Mouse (Mus musculus) neural tube, embryonic 10.5 days (tissue): ENCODE measurements around the gene Tmod2.
A peak's percentile ranks its signal among the peaks of the same experiment; 100 is the strongest.

Source experiments
- DNase-seq: peaks from one replicate; pipeline ENCODE4 v3.0.0-alpha.2; 2017; ENCODE audit warnings: low spot score; ENCODE audit errors: extremely low spot score

The Tmod2 gene

DNA sequence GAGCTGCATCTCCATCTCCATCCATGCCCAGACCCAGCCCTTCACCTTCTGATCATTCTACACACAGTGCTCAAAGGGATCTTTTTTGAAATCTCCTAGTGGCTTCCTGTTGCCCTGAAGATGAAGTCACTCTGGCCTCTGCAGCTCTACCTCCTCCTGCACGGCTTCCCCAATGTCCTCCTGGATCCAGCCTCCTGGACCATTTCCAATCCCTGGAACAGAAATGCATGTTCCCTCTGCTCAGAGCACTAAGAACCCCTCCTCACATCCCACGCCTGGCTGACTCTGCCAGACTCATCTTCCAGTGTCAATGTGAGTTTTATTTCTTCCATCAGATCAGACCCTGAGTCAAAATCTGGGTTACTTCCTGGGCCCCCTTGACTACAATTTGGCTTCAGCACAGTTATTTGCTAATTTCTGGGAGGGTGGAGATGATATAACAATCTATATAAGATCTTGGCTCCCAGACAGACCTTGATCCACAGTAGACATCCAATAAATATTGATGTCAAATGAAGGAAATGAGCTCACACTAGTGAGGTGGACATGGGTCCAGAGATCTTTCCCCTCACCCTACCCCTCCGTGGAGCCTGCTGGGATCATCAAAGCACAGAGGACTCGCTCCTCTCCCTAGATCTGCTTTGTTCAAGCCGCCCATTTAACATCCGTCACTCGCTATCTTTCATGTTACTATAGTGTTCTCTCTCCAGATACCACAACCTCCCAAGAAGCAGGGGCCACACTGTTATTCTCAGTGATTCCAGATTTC is 10.8 kb downstream of the Tmod2 start:
- no peak for DNase-seq

DNA sequence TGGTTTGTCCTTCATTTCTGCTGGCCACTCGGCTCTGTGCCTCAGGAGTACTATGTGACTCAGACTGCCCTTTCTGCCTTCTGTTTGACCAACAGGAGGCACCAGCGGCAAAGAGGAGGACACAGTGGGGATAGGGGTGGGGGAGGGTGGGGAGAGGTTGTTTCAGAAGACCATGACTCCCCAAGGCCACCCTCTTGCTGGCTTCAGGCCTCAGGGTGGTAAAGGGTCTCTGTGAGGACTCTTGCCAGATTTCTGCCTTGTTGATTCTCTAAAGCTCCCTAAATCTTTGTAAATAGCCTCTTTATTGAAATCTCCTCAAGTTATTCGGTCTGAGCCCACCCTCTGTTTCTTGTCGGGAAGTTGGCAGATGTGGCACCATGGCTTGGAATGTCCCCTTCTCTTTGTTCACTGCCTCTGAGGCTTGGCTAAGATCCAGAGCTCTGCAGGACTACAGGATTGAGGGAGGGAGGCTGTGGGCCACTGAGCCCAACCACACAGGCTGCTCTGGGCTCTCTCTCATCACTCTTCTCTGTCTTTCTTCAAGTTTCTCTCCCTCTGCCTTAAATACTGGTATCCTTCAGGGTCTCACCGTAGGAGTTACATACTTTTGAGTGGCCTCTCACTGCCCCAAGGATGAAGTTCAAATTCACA is 11.8 kb downstream of the Tmod2 start:
- DNase-seq = no peak

DNA sequence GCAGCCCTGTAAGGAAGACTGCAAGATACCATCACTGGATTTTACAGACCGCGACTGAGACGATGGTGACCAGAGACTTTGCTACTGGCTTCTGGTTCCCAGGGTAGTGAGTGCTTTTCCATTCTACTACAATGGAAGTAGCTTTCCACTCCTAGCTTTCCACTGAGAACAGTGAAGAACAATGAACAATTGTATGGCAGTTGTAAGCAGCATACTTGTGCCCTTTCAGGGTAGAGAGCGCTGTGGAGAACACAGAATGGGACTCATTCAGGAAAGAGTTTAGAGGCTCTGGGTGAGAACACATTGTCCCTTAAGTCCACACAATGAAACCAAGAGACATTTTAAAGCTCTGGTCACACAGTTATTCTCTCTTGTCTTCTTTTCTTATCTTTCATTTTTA is 13.5 kb downstream of the Tmod2 start:
- no peak for DNase-seq

DNA sequence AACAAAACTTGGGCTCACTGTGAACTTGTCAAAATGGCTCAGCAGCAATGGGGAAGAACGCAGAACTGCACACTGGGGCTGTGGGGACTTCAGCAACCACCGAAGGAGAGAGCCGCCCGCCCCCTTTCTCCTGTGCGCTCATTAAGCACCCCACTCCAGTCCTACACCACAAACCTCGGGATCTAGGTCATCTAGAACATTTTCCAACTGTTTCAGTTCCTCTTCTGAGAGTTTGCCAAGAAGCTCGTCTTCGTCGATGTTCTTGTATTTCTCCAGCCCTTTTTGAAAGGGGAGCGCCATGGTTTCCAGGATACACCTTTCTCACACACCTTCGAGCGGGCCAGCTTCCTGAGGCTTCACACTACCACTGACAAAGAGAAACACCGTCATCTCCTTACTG is 14.1 kb downstream of the Tmod2 start:
- DNase-seq = no peak

DNA sequence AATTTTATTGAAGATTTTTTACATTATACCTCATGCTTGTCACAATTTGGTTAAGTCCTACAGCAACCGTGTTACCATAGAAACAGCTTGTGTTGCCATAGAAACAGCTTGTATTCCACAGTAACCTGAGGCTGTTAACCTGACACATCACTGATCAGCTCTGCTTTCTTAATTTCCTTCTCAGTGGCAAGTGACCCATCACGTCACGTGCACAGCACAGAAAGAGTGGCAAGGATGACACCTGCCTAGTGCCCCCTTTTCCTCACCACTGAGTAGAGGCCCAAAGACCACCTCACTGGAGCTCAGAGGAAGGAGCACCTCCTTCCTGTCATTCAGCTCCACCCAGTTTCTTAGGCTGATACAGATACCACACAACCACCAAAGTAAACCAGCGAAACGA is 17.6 kb downstream of the Tmod2 start:
- no peak for DNase-seq

- no peak for DNase-seq
Observed at GRCm38 (mm10) chr9:75589850-75590790, 21.0 kb downstream of the Tmod2 start.

GRCm38 (mm10) chr9:75581694-75582350 is 29.3 kb downstream of the Tmod2 start:
- DNase-seq = no peak

DNA sequence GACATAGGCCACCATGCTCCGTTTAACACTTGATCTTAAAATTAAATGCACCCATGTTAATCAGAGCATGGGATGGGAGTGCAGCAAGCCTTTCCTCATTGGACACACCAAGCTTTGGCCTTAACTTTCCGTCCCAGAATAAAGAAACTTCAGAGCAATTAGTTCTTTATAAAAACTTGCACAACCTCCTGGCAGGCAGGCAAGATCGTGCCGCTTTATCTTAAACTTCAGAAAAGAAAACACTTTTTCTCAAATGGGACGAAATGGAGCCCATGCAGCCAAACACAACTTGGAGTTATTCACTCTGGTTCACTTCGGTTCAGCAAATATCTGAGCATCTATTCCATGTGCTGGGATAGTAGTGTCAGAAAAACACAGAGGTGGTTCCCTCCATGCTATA is 31.8 kb downstream of the Tmod2 start:
- no peak for DNase-seq

GRCm38 (mm10) chr9:75571036-75571942 is 39.8 kb downstream of the Tmod2 start:
- DNase-seq = no peak

GRCm38 (mm10) chr9:75568399-75568798 is 42.7 kb downstream of the Tmod2 start:
- no peak for DNase-seq

DNA sequence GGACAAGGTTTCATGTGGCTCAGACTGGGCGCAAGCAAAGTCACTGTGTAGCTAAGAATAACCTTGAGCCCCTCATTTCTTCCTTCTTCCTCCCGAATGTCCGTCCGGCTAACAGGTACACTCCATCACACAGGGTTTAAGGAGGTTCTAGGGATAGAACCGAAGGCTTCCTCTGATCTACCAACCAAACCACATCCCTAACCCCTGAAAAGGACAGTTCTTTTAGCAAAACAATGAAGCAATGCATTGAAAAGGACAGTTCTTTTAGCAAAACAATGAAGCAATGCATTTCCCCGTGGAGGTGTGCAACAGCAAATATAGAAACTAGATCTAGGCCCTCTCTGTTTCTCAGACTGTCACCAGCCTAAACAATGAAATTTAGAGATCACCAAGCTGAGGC is 46.2 kb downstream of the Tmod2 start:
- DNase-seq = no peak

DNA sequence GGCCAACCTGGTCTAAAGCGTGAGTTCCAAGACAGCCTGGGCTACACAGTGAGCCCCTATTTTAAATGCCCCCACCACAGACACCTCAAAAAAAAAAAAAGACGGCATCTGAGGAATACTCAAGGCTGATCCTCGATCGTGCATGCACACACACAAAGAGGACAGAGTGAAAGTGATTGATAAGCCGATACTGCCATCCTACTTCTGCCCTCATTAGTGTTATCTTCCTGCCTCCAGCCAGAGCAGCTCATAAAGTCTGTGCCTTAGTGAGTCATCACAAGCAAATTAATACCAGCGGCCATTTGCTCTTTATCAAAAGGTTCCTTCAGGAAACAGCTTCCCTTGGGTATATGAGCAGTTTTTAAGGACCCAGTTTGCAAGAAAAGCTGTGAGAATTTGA is 47.5 kb downstream of the Tmod2 start:
- DNase-seq = no peak

DNA sequence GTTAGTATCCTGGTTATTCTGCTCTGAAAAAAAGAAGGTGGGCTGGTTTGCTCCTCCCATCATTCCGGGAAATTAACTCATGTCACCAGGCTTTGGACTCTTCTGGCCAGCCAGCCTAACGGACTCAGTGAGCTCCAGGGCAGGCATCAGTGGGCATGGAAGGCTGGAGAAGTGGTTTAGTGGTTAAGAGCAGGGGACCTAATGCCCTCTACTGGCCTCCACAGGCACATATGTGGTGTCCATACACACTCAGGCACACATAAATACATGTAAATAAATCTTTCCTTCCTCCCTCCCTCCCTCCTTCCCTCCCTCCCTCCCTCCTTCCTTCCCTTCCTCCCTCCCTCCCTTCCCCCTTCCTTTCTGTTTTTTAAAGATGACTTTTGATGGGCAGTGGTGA is 47.9 kb downstream of the Tmod2 start:
- DNase-seq = no peak

DNA sequence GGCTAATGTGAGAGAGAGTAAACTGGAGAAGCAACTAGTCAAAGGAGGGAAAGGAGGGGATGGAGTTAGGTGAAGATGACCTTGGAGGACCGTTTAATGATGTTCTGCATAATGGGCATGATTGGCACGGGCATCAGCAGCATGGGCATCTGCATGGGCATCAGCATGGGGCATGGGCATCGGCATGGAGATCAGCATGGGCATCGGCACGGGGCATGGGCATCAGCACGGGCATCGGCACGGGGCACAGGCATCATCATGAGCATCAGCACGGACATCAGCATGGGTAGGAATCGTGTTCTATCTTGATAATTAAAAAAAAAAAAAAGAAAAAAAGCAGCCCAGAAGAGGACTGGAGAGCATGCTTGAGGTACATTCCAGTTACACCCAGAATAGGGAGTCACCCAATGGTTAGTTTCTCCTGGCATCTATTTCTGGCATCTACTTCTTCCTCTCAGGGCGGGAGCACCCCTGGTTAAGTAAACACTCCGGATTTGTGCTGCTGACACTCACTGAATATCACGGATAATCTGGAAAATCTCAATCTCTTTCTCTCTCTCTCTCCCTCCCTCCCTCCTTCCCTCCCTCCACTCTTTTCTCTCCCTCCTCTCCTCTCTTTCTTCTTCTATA is 50.0 kb downstream of the Tmod2 start:
- no peak for DNase-seq

GRCm38 (mm10) chr9:75560353-75560752 is 50.8 kb downstream of the Tmod2 start:
- DNase-seq = no peak

DNA sequence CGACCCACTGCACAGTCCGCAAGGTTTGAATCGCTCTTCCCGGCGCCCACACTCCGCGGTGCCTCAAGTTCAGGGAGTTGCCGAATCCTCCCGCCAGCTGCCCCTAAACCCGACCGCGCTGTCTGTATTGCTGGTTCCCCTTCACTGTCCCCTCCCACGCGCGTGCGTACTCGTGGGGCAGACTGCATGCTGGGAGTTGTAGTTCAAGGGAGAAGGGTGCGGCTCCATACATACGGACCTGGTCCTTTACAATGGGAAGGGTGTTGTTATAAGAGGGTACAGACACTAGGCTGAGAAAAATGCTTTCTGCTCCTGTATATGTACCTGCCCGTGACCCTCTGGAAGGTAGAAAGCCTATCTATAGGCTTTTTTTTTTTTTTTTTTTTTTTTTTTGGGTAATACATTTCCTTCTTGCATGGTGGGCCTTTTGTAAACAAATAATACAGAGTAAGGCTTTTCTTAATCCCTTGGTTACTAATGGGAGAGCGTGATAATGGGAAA is 51.6 kb downstream of the Tmod2 start, which contains the start of gene Tmod3:
TSS of gene Tmod3 (minus strand) at position 146 of the 501 bp plus-strand sequence.
- peak; percentile 92 for DNase-seq

GRCm38 (mm10) chr9:75558812-75559511 is 52.2 kb downstream of the Tmod2 start:
- no peak for DNase-seq

GRCm38 (mm10) chr9:75558360-75558759 is 52.8 kb downstream of the Tmod2 start:
- DNase-seq = no peak

DNA sequence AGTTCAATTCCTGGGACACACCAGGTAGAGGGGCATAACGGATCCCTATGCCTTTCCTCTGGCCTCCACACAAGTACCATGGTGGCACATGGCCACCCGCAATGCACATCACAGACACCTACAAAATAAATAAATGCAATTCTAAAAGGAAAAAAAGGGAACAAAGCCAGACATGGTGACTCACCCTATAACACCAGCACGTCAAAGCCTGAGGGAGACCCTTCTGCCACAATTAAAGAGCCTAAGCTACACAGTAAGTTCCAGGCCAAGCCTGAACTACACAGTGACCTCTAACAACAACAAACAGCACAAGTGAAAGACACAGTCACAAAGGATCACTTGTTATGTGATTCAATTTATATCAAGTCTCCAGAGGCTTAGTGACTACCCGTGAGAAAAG is 57.4 kb downstream of the Tmod2 start:
- DNase-seq = no peak
